Mouse (Mus musculus) urinary bladder, postnatal 14 days (tissue): ENCODE measurements around the gene Shc4.

ENCODE experiments used
- DNase-seq: peaks from one replicate; pipeline ENCODE4 v3.0.0; 2021; ENCODE audit warnings: low spot score

Shc4 gene

DNA sequence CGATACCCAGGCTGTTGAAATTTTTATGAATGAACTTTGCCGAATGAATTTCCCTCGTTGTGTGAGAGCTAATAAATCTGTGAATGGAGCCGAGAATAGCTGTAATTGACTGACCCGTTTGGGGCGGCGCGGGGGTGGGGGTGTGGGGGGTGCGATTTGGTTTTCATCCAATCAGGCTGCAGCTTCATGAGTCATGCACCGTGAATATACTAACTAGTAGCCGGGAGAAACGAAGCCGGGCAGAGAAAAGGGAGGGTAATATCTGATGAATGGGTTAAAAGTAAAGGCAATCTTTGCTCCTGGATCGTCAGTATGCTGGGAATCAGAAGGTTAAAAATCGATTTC is at the start of gene Shc4:
Shc4 (minus strand) TSS at position 63 of the 345 bp plus-strand sequence.
- no peak for DNase-seq

DNA sequence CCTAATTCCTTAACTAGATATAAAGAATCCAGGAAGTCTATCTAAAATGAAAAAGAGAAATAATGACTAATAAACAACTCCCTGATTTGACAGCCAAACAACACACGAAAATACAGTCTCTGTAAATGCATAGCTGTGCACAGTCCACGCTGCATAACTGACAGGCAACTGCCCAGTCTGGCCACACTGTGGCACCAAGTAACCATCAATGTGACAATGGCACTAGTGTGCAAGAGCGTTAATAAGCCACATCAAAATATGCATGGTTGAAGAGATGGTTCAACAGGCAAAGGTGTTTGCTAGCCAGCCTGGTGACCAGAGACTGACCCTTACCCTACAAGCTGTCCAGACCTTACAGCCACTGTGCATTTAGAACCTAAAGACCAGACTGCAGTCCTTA is 41.1 kb upstream of the Shc4 start:
- DNase-seq = no peak

DNA sequence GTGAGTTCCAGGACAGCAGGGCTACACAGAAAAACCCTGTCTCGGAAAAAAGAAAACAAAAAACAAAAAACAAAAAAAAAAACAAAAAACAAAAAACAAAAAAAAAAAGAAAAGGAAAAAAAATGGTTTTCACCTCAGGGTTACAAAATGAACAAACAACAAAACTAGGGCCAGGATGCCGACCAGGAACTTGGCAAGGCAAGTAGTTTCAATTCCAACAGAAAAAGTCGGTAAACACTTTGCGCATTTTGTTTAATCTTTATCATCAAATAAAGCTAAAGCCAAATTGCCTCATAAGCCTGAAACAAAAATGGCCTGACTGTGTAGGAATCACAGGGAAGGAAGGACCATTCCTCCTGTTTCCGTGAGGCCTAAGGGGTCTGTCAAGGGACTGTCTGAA is 40.6 kb upstream of the Shc4 start:
- DNase-seq = no peak

DNA sequence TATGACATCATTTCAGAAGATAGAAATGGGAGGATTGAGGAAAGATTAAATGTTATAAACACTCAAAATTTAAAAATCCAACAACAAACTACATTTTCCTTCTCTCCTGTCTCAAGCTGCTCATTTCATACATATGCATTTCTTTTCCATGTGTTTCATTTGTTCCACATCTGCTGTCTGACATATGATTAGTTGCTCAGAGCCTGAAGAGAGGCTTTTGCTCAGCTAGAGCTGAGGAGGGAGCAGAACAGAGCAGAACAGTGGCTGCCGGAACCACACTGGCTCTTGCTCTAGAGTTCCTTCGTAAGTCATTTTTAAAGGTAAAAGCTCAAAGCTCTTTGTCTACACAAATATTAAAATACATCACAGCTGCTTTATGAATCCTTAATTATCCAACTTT is 25.4 kb upstream of the Shc4 start:
- no peak for DNase-seq

DNA sequence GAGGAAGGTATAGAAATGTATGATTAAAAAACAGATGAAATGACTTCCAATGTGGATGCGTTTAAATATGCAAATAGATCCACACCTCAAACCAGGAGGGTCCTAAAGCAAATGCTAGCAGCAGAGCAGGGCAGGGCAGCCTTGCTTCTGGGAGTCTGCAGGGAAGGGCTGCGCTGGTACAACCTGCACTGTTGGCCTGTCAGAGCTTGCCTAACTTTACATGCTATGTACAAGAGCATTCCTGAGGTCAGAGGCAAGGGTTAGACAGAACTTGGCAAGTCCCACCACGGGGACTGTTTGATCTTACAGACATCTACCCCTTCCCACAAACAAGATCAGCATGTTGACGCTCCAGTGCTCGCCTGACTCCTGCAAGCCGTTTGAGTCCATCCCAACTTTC is 15.4 kb upstream of the Shc4 start:
- DNase-seq = peak; percentile 50

DNA sequence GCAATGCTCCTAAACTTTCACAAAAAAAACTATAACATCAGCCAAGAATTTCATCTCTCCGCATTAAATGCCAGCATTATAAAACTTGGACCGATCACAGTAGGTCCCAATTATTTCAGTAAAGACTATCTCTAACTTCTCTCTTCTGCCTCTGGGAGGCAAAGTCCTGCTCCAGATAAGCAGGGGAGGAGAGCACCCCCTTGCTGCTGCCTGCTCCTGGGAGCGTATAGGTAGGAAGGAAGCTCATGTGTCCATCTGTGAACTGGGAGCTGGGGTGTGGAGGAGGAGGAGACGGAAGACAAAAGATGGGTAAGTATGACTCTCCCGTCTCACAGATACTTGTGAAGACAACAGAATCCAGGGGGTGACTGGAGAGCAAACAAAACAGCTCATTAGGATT is 14.8 kb upstream of the Shc4 start:
- DNase-seq = no peak

DNA sequence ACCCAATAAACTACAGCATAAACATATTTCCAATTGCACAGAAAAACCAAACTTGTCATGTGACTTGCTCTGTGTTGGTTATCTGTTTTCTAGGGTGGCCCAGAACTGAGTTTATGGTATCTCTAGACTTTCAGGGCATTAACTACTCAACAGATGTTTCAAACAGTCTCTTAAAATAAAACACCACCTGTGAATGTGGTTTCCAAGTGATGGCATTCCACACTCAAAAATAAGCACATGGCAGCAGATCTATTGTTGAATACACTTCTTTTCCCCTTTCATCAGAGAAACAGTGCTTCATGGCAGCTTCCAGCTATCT is 12.0 kb upstream of the Shc4 start:
- DNase-seq = no peak

DNA sequence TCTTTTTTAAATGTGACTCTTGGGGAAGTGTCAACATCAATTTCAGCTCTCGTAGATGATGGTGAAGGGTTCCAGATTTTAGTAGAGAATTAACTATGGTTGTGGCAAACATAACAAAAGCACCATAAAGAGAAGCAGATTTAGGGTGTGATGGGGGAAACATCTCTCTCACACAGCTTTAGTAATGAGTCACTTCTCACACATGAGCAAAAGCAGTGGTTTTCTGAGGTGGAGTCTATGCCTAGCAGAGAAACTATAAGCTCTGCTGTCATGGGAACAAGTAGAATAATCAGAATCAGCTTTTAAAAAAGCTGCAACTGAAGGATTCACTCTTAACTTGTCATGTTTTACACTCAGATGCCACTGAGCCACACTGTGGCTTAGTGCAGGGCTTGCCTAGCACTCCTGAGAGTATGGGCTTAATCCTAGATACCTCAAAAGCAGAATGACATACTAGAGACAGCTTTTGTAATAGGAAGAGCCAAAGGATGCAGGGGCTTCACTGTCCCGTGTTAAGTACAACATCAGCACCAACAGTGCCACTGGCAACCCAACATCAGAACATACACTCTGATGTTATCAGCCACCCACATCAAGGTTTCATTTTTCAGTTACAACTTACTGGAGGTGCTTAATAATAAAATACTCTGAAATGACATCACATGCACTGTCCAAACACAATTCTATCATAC is 11.5 kb upstream of the Shc4 start:
- DNase-seq = no peak

DNA sequence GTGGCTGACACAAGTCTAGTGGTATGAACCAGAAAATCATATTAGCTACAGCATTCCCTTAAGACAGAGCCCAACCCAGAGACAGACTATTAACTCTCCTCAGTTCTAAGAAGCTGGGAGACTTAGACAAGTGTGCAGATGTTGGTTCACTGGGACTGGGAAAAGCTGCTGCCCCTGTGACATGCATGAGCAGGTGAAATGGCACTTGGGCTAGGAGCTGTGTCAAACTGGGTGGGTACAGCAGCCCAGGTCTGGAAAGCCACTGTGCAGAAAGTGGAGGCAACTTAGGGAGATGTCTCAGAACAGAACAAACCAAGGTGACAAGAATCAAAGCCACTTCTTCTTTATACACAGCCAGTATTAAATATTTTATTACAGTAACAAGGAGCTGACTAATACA is 10.8 kb upstream of the Shc4 start:
- DNase-seq = no peak

DNA sequence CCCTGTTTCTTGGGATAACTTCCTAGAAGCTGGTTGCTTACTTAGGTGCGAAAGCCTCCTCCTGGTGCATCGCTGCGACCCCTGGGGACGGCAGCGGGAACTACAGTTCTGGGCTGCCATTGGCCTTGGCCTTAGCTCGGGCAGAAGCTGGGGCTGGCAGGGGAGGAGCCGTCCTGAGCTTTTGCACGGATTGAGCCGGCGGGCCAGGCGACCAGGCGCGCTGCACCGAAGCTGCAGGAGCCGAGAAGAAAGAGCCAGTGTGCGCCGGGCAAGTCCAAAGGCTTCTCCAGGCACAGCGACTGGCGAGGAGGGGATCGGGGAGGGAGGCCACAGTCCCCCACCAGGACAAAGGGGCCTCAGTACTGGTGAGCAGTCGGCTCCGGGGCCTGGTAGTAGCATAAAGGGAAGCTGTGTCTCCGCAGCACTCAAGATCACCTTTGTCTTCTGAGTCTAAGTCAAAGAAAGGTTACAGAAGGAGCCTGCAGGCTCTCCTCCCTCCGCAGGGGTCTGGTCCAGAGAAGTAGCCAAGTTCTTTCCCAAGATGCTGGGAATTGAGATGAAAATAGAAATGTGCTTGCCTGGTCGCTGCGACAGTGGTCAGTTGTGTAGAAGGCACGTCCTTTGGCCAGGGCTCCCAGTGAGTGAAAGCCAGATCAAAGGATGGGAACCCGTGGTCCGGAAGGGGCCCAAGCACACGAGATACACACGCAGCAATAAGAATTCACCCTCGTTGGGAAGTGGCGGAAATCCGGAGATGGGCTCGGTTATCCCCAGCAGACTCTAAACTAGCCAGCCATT is 8.0 kb upstream of the Shc4 start:
- DNase-seq = peak; percentile 95

DNA sequence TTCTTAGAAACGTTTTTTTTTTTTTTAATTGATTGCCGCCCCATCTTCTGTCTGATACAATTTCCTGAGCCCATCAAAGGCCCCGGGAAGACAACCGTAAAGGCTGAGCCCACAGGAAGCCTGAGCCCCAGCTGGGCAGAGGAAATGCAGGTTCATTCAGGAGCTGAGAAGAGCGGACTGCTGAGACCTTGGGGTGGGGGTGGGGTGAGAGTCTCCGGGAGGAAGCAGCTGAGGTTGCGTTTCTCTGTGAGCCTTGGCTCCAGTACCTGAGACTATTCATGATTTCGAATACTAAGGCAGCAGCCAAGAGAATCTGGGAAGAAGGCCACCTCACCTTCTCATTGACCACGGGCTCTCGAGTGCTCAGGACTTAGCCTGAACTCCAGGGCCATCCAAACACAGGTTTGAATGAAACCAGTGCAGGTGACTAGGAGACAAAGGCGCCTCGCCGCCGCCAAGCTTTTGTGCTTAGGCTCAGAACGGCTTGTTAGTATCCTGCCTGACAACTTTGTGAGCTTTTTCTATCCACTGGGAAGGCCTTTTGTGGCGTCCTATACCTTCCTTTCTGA is 682 bp upstream of the Shc4 start:
- no peak for DNase-seq

DNA sequence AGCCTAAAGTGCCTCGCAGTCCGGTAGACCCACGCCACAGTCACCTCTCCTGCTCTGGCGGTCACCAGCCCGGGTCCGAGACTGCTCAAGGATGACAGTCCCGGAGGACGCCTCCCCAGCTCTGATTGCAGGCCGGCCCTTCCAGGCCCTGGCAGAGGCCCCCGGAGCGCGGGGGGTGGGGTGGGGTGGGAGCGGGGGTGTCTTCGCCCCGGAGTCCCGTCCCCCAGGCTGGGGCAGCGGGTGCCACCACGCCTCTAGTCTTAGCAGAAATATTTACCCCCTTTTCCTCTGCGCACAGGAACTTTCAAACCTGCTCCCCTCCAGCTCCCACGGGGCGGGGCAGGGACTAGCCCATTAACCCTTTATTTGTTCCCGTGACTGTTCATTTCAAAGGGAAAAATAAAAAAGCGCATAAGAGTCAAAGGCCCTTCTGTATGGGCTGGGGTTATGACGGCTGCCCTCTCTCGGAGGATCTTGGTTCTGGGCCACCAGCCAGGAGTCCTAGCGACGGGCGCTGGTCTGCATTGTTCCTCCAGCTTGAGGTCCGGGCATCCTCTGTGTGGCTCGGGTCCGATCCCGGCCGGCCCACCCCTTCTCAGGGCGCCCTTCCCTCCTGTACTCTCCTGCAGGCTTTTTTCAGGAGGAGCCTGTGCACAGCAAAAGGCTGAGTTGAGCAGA is 401 bp downstream of the Shc4 start:
- DNase-seq = peak; percentile 39

DNA sequence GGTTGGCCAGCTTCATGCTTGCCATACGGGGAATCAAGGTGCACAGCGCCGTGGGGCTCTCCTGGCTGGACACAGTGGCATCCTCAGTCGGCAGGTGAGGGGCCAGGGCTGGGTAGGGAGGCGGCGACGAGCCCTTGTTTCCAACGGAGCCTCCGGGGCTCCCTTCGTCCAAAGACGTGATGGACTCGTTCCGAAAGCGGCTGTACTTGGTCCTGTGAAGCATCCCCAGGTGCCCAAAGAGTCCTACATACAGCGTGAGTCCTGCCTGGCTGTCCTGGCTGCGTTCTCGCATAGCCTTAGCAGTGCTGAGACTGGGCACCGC is 901 bp downstream of the Shc4 start:
- no peak for DNase-seq

DNA sequence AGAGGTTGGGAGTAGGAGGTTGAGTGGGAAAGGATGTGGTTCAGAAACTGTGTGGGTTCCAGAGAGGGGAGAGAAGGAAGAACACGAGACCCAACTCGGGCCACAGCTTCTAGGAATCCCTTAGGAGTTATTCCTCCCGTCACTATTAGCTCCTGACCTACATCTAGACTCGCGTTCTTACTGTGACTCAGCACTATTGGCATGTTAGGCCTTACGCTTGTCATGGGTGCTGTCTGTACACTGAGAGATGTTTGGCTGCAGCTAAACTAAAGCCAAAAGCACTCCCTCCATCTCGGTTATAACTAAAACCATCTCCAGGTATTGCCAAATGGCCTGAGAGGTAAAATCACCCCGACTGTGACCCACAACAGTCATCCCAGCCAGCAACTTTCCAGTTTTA is 7.3 kb downstream of the Shc4 start:
- no peak for DNase-seq

DNA sequence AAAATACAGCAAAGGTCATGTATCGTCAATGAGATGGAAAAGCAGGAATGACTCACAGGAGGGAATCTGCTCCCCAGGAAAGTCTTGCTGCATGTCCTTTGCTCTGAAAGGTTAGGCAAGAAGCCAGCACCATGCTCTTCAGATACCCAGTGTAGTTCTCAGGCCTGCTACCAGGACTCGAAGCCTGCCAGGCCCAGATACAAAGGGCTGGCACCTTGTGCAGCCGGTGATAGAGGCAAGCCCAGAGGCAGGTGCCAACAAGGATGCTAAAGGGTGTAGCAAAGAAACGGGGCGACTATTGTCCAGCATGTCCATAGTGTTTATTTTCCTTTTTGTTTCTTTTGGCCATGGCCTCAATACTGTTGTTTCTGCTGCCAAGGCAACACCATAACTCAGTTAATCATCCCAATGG is 17.4 kb downstream of the Shc4 start:
- DNase-seq = no peak

DNA sequence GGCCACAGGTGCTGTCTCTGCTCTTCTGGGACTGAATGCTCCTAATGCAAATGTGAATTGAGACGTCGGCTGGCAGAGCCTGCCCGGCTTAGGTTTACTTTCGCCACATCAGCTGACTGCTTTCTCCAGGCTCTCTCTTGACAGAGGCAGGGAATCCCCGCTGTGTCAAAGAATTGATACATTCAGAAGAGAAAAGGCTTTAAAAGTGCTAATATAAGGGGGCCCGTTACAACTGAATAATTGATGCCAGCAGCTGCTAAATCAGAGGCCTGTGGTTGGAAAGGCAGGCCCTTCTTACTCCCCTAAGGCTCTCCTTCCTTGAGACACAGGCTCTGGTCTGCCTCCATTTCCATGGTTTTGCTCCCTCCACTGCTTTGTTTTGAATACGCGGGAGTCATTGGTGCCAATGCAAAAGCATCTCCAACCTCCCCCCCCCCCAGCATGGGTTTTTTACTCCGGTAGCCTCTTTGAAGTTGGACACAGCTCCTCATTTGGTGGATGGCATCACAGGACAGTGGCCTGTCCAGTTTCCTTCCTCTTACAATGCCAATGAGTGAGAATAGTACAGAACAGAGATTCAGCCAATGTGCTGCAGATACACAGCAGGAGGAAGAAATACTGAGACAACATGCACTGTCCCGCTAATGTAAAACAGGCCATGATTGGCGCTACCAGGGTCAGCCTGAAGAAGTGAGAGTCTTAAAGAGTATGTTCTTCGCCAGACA is 18.9 kb downstream of the Shc4 start:
- no peak for DNase-seq

DNA sequence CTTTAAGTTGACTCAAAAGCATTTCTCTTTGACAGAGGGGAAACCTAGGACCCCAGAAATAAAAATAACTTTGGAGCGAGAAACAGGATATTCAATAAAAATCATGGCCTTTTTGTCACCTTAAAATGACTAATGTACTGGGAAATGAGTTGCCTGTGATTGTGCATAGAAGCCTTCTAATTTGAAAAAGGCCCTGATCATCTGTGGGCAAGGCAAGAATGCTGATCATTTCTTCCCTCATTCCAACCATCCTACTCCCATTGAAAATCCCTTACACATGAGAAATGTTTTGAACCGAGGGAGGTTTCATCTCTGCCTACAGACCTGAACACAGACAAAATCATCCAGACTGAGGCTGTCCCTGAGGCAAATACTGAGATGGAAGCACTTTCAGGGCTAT is 21.1 kb downstream of the Shc4 start:
- no peak for DNase-seq

DNA sequence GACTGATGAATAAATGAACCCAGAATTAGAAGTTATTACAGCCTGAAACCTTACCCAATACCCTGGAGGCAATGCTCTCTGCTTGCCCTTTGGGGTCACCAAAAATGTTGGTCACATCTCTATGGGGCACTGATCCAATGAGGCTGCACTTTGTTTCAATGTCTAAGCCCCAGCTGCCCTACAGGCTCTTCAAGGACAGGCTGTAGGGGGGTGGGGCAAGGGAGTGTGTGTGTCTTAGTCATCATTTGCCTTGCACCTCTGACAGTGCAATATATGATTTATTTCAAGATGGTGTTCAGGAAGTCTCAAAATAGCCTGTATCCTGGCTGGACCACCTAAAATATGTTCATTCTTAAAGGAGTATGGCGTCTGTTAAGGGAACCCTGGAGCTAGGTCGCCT is 22.3 kb downstream of the Shc4 start:
- DNase-seq = no peak

DNA sequence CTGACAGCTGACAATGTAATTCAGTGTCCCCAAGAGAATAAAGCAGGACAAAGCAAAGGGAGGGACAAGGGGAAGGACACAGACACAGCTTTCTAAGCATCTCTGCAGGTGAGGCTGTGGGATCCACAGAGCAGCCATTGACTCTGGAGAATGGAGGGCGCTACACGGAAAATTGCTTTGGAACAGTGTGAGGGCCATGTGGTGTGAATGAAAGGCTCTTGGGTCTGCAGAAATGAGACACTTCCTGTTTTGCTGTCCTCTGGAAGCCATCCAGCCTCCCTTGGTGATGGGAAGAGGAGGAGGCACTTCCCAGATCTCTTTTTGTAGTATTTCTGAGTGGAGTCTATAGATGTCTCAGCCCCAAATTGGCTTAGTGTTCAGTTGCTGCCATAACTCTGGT is 27.7 kb downstream of the Shc4 start:
- no peak for DNase-seq

DNA sequence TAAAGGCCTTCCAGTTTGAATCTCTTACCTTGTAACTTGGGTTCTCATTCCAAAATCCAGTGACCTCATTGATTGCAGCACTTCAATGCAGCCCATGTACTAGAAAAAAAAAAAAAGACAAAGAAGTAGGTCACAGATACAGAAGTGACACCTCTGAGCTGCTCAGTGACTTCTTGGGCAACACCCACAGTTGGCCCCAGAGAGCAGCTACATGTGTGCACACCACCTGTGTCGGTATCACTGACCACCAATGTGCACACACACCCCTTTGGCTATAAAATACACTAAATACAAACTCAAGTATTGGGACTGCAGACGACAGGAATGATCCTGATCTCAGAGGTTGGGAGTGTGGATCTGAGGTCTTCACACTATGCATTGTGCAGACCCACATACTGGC is 29.1 kb downstream of the Shc4 start:
- DNase-seq = no peak

DNA sequence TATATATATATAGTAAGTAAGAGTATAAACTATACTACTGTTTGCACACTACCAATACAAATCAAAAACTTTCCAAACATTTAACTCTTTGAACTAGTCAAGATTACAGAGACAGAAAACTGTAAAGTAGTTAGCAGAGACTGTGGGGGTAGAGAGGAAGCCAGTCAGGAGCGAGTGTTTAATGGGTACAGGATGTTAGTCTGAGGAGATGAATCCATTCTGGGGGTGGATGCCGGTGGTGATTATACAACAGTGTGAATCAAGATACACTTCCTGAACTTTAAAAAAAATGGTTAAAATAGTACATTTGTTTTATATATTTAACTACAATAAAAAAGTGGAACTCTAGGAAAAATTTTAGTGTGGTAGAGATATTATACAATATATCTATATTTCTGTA is 31.9 kb downstream of the Shc4 start:
- DNase-seq = no peak

DNA sequence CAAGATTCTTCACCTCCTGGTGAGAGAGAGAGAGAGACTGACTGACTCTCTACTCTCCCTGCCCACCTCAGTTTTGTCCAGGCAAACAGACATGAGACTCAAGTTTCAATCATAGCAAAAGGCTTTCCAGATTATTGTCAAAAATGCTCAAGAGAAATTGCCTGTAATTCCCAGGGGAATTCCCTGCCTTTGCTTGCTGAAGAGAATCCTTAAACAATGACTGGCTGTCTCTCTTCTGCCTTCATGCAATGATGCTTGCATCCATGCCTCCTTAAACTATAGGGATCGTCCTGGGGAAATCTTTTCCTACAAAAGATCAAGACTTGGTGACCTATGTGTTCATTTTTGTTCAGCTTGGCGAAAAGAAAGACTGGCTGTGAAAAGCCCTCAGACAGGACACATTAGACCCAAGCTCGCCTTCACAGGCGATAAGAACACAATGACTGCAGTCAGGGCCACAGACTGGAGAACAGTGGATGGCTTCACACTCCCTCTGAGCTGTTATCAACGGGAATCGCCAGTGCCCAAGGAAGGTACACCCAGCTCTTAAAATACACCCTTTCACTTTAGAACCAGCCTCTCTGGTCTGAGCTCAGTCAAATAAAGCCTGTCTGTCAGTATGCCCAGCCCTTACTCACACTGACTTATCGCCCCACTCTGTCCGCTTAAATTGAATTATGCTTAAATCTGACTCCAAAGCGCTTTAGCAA is 38.4 kb downstream of the Shc4 start:
- DNase-seq = no peak
